Mouse (Mus musculus) myocyte (in vitro differentiated cells): Measurements from ENCODE around the gene Gpr55.

Experiments used
- E2F4 ChIP-seq: IDR thresholded peaks from one replicate; pipeline ENCODE4 v1.6.1; 2011; ENCODE audit warnings: mild to moderate bottlenecking, control low read depth, moderate library complexity; ENCODE audit not compliant: insufficient read depth
- POLR2A ChIP-seq: IDR thresholded peaks from one replicate; pipeline ENCODE4 v1.6.1; 2011; ENCODE audit warnings: low read depth, mild to moderate bottlenecking, control low read depth, moderate library complexity; ENCODE audit not compliant: insufficient read length
- POLR2AphosphoS2 ChIP-seq: IDR thresholded peaks from one replicate; pipeline ENCODE4 v1.6.1; 2011; ENCODE audit warnings: low read depth, control low read depth; ENCODE audit not compliant: insufficient read length
- USF1 ChIP-seq: IDR thresholded peaks from one replicate; pipeline ENCODE4 v1.6.1; 2011; ENCODE audit warnings: low read depth, mild to moderate bottlenecking, control low read depth, moderate library complexity

- no peak for TF ChIP-seq POLR2A
- no peak for TF ChIP-seq USF1
- TF ChIP-seq E2F4 = no peak
- no peak for TF ChIP-seq POLR2AphosphoS2
These were observed 26.2 kb downstream of the Gpr55 start for GRCm38 (mm10) chr1:85934560-85934959.
